Mouse (Mus musculus): Measurements from ENCODE around the gene Arhgap10.

DNA sequence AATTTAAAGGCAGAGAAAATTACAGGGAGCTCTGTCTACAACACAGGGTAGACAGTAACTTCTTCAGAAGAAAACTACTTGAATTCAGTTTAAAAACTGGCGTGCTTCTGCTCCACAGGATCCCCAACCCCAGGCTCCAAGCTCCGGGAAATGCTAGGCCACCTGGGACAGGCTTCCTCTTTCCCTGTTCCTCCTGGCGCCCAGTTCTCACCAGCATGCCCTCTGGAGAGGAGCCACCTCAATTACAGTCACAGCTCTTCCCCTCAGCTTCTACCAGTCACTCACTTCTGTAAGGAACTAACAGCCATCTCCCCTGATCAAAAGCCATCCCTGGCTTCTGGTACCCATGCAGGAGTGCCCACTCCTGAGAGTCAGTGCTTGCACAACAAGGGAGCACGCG is 32.9 kb downstream of the Arhgap10 start:
- TF ChIP-seq CTCF (IDR thresholded peaks at IDR 0.05; ENCODE audit: low read depth), result no peak
- no peak for TF ChIP-seq EP300 (IDR thresholded peaks at IDR 0.05; ENCODE audit: low read depth)

Data from liver, postnatal 0 days (tissue).